Mouse (Mus musculus): Measurements from ENCODE around the gene Ubc.
A peak's percentile ranks its signal among the peaks of the same experiment; 100 is the strongest.
"Not testable (repeated sequence)": the region's sequence is repeated elsewhere in the genome, so short reads cannot be mapped to it uniquely, and the experiment has no call there.

Gene Ubc

GRCm38 (mm10) chr5:125389579-125390441 is at the start of gene Ubc:
TSS of gene Ubc (minus strand) at chr5:125390202.
- peak; percentile 86 for DNase-seq

GRCm38 (mm10) chr5:125434347-125434746 is 44.3 kb upstream of the Ubc start:
- not testable (repeated sequence) for DNase-seq

GRCm38 (mm10) chr5:125433793-125434337 is 43.9 kb upstream of the Ubc start, which contains the start of gene Dhx37:
TSS of gene Dhx37 (minus strand) at chr5:125434121.
- DNase-seq = peak; percentile 91

GRCm38 (mm10) chr5:125432324-125432723 is 42.3 kb upstream of the Ubc start:
- not testable (repeated sequence) for DNase-seq

- no peak for DNase-seq
Observed at GRCm38 (mm10) chr5:125426343-125426742, 36.3 kb upstream of the Ubc start.

GRCm38 (mm10) chr5:125425698-125426276 is 35.8 kb upstream of the Ubc start:
- DNase-seq = no peak

GRCm38 (mm10) chr5:125419124-125419523 is 29.1 kb upstream of the Ubc start:
- DNase-seq = no peak

- DNase-seq = no peak
Observed at GRCm38 (mm10) chr5:125418636-125419035, 28.6 kb upstream of the Ubc start.

GRCm38 (mm10) chr5:125416183-125416582 is 26.2 kb upstream of the Ubc start:
- DNase-seq = no peak

GRCm38 (mm10) chr5:125413763-125414162 is 23.8 kb upstream of the Ubc start:
- DNase-seq = no peak

GRCm38 (mm10) chr5:125412536-125412935 is 22.5 kb upstream of the Ubc start:
- not testable (repeated sequence) for DNase-seq

- peak; percentile 86 for DNase-seq
Observed at GRCm38 (mm10) chr5:125411972-125412530, 22.0 kb upstream of the Ubc start.

- DNase-seq = no peak
Observed at GRCm38 (mm10) chr5:125409348-125410090, 19.5 kb upstream of the Ubc start.

GRCm38 (mm10) chr5:125408842-125409241 is 18.8 kb upstream of the Ubc start:
- peak; percentile 89 for DNase-seq

- DNase-seq = no peak
Observed at GRCm38 (mm10) chr5:125407910-125408575, 18.0 kb upstream of the Ubc start.

- DNase-seq = no peak
Observed at GRCm38 (mm10) chr5:125407020-125407830, 17.2 kb upstream of the Ubc start.

- DNase-seq = peak; percentile 75
Observed at GRCm38 (mm10) chr5:125406322-125407016, 16.5 kb upstream of the Ubc start.

- DNase-seq = peak; percentile 87
Observed at GRCm38 (mm10) chr5:125405546-125406248, 15.7 kb upstream of the Ubc start.

GRCm38 (mm10) chr5:125404903-125405545 is 15.0 kb upstream of the Ubc start:
- peak; percentile 57 for DNase-seq

GRCm38 (mm10) chr5:125404536-125404902 is 14.5 kb upstream of the Ubc start:
- no peak for DNase-seq
